Mouse (Mus musculus): ENCODE data around the gene Mgll.

DNA sequence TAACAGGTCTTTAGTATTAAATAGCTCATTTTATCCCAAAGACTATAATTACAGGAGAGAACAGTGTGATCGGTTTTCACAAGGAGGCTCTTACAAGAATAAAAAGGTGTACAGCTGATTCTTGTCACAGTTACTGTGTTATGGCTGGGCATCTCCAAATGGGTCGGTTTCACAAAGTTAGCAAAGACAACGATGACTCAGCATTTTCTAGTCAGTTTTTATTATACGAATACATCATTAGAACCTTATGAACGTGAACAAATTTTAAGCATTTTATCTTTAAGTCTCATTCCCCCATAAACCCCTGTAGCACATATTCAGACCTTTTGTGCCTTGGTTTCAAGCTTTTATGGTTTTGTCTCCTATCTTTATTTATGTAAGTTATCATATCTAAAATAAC lies 55.5 kb downstream of the Mgll start:
- no peak for TF ChIP-seq CTCF (IDR thresholded peaks at IDR 0.05; ENCODE audit: borderline replicate concordance, insufficient read depth, low read depth, low read length)
- no peak for TF ChIP-seq POLR2A (IDR thresholded peaks at IDR 0.05; ENCODE audit: borderline replicate concordance, insufficient read depth, low read length)

All from cerebellum, adult 2 months (tissue).